Mouse (Mus musculus) MEL (cell line): ENCODE results near the gene Slc25a12. TPM values are rescaled to one million over a fixed set of nuclear protein-coding genes. Genes with fewer than 3 reads are reported as not detected.

Source experiments
- DNase-seq: peaks from one replicate; pipeline ENCODE4 v3.0.0; 2011; ENCODE audit warnings: low read depth, low spot score
- H3K27ac ChIP-seq: 2 replicates; pipeline ENCODE4 v1.5.1; 2012; ENCODE audit warnings: low read depth, mild to moderate bottlenecking, control low read depth, low read length, moderate library complexity; ENCODE audit not compliant: control insufficient read depth
- H3K27me3 ChIP-seq, 2 experiments: fragments of 150-350 bp in 1 of 2; sonication (generic) in 1 of 2; 2 replicates each; pipeline ENCODE4 v1.6.1; 2012; ENCODE audit warnings: low read length in 2 of 2, mild to moderate bottlenecking in 2 of 2, improper control_type of control experiment in 1 of 2, moderate library complexity in 1 of 2; ENCODE audit not compliant: insufficient read depth in 2 of 2, control insufficient read depth in 1 of 2
- H3K36me3 ChIP-seq, 2 experiments: 2 replicates each; pipeline ENCODE4 v1.6.1; 2012 to 2014; ENCODE audit warnings: low read length in 2 of 2, improper control_type of control experiment in 1 of 2, inconsistent platforms in 1 of 2, mild to moderate bottlenecking in 1 of 2; ENCODE audit not compliant: insufficient read depth in 2 of 2, control insufficient read depth in 1 of 2
- H3K4me1 ChIP-seq, 2 experiments: fragments of 150-350 bp in 1 of 2; sonication (generic) in 1 of 2; 2 replicates each; pipeline ENCODE4 v1.6.1; 2012; ENCODE audit warnings: low read length in 2 of 2, improper control_type of control experiment in 1 of 2, mild to moderate bottlenecking in 1 of 2; ENCODE audit not compliant: insufficient read depth in 2 of 2, control insufficient read depth in 1 of 2
- H3K4me3 ChIP-seq, 2 experiments: fragments of 150-350 bp in 1 of 2; sonication (generic) in 1 of 2; 2 replicates each; pipeline ENCODE4 v1.5.1; 2012; ENCODE audit warnings: low read depth in 2 of 2, low read length in 2 of 2, mild to moderate bottlenecking in 2 of 2, moderate library complexity in 2 of 2, control low read depth in 1 of 2, improper control_type of control experiment in 1 of 2; ENCODE audit not compliant: control insufficient read depth in 1 of 2, insufficient read depth in 1 of 2
- H3K79me2 ChIP-seq: 2 replicates; pipeline ENCODE4 v1.6.1; 2012; ENCODE audit warnings: mild to moderate bottlenecking, low read length, moderate library complexity; ENCODE audit not compliant: control insufficient read depth, poor library complexity, insufficient read depth
- H3K9ac ChIP-seq: 2 replicates; pipeline ENCODE4 v1.6.1; 2012; ENCODE audit warnings: low read depth, mild to moderate bottlenecking, control low read depth, low read length, moderate library complexity; ENCODE audit not compliant: control insufficient read depth, poor library complexity, severe bottlenecking
- H3K9me3 ChIP-seq: fragments of 150-350 bp; sonication (generic); replicated peaks from 2 replicates; pipeline ENCODE4 v1.6.1; 2012; ENCODE audit warnings: mild to moderate bottlenecking, low read length, improper control_type of control experiment, moderate library complexity; ENCODE audit not compliant: insufficient read depth
- BHLHE40 ChIP-seq: IDR thresholded peaks from 2 replicates; pipeline ENCODE4 v1.6.1; 2012; ENCODE audit warnings: low read depth, mild to moderate bottlenecking, inconsistent platforms, low read length, improper control_type of control experiment, borderline replicate concordance
- CHD2 ChIP-seq: IDR thresholded peaks from 2 replicates; pipeline ENCODE4 v1.6.1; 2011; ENCODE audit warnings: low read length, improper control_type of control experiment
- CTCF ChIP-seq, 3 experiments: IDR thresholded peaks in 2 of 3; conservative IDR thresholded peaks in 1 of 3; 2 replicates each; pipeline ENCODE4 v1.5.1; 2011 to 2012; ENCODE audit warnings: low read length in 3 of 3, low read depth in 2 of 3, mild to moderate bottlenecking in 2 of 3, improper control_type of control experiment in 1 of 3, inconsistent platforms in 1 of 3, mixed read lengths in 1 of 3, moderate library complexity in 1 of 3; ENCODE audit not compliant: control insufficient read depth in 1 of 3, insufficient read depth in 1 of 3, poor library complexity in 1 of 3, severe bottlenecking in 1 of 3
- E2F4 ChIP-seq: IDR thresholded peaks from 2 replicates; pipeline ENCODE4 v1.6.1; 2011; ENCODE audit warnings: low read depth, low read length, improper control_type of control experiment, borderline replicate concordance
- ETS1 ChIP-seq: IDR thresholded peaks from 2 replicates; pipeline ENCODE4 v1.6.1; 2012; ENCODE audit warnings: low read depth, mild to moderate bottlenecking, inconsistent platforms, low read length, improper control_type of control experiment, moderate library complexity
- GABPA ChIP-seq: IDR thresholded peaks from 2 replicates; pipeline ENCODE4 v1.6.1; 2012; ENCODE audit warnings: low read depth, mild to moderate bottlenecking, inconsistent platforms, low read length, improper control_type of control experiment, moderate library complexity
- GATA1 ChIP-seq: IDR thresholded peaks from 2 replicates; pipeline ENCODE4 v1.6.1; 2011; ENCODE audit warnings: low read depth, low read length, improper control_type of control experiment
- HCFC1 ChIP-seq: IDR thresholded peaks from 2 replicates; pipeline ENCODE4 v1.6.1; 2012; ENCODE audit warnings: low read depth, mild to moderate bottlenecking, inconsistent platforms, low read length, improper control_type of control experiment, moderate library complexity
- JUND ChIP-seq: IDR thresholded peaks from 2 replicates; pipeline ENCODE4 v1.6.1; 2011; ENCODE audit warnings: low read depth, mild to moderate bottlenecking, improper control_type of control experiment, low read length
- MAFK ChIP-seq: IDR thresholded peaks from 2 replicates; pipeline ENCODE4 v1.6.1; 2011; ENCODE audit warnings: low read depth, mild to moderate bottlenecking, low read length, improper control_type of control experiment, borderline replicate concordance
- MAX ChIP-seq: IDR thresholded peaks from 2 replicates; pipeline ENCODE4 v1.6.1; 2011; ENCODE audit warnings: low read length, improper control_type of control experiment
- MAZ ChIP-seq: IDR thresholded peaks from 2 replicates; pipeline ENCODE4 v1.6.1; 2012; ENCODE audit warnings: low read depth, mild to moderate bottlenecking, inconsistent platforms, low read length, improper control_type of control experiment
- MXI1 ChIP-seq: IDR thresholded peaks from 2 replicates; pipeline ENCODE4 v1.6.1; 2011; ENCODE audit warnings: mild to moderate bottlenecking, low read depth, low read length, improper control_type of control experiment
- MYB ChIP-seq: IDR thresholded peaks from 2 replicates; pipeline ENCODE4 v1.6.1; 2011; ENCODE audit warnings: mild to moderate bottlenecking, low read depth, low read length, improper control_type of control experiment
- MYC ChIP-seq: IDR thresholded peaks from 2 replicates; pipeline ENCODE4 v1.6.1; 2011; ENCODE audit warnings: low read depth, mild to moderate bottlenecking, low read length, improper control_type of control experiment, moderate library complexity
- POLR2A ChIP-seq, 2 experiments: IDR thresholded peaks; 2 replicates each; pipeline ENCODE4 v1.6.1; 2011 to 2012; ENCODE audit warnings: low read length in 2 of 2, mild to moderate bottlenecking in 2 of 2, control low read depth in 1 of 2, improper control_type of control experiment in 1 of 2, low read depth in 1 of 2, moderate library complexity in 1 of 2; ENCODE audit not compliant: control insufficient read depth in 1 of 2, insufficient read depth in 1 of 2, poor library complexity in 1 of 2
- POLR2AphosphoS2 ChIP-seq: IDR thresholded peaks from 2 replicates; pipeline ENCODE4 v1.6.1; 2011; ENCODE audit warnings: low read length, improper control_type of control experiment
- RAD21 ChIP-seq: IDR thresholded peaks from 2 replicates; pipeline ENCODE4 v1.6.1; 2011; ENCODE audit warnings: mild to moderate bottlenecking, low read depth, low read length, improper control_type of control experiment
- SMC3 ChIP-seq: IDR thresholded peaks from 2 replicates; pipeline ENCODE4 v1.6.1; 2011; ENCODE audit warnings: low read depth, low read length, improper control_type of control experiment
- TBP ChIP-seq: IDR thresholded peaks from 2 replicates; pipeline ENCODE4 v1.8.0; 2011; ENCODE audit warnings: low read depth, low read length, improper control_type of control experiment
- TCF12 ChIP-seq: IDR thresholded peaks from 2 replicates; pipeline ENCODE4 v1.6.1; 2014; ENCODE audit warnings: low read depth, mild to moderate bottlenecking, inconsistent platforms, low read length, improper control_type of control experiment, moderate library complexity
- UBTF ChIP-seq: IDR thresholded peaks from 2 replicates; pipeline ENCODE4 v1.6.1; 2012; ENCODE audit warnings: low read depth, mild to moderate bottlenecking, inconsistent platforms, low read length, improper control_type of control experiment, moderate library complexity, borderline replicate concordance; ENCODE audit not compliant: insufficient read depth
- USF2 ChIP-seq, 2 experiments: IDR thresholded peaks; 2 replicates each; pipeline ENCODE4 v1.6.1; 2011 to 2012; ENCODE audit warnings: improper control_type of control experiment in 2 of 2, low read length in 2 of 2, borderline replicate concordance in 1 of 2, inconsistent platforms in 1 of 2, low read depth in 1 of 2, mild to moderate bottlenecking in 1 of 2; ENCODE audit not compliant: insufficient read depth in 1 of 2
- ZC3H11A ChIP-seq: IDR thresholded peaks from 2 replicates; pipeline ENCODE4 v1.6.1; 2012; ENCODE audit warnings: low read depth, mild to moderate bottlenecking, inconsistent platforms, low read length, improper control_type of control experiment
- ZKSCAN1 ChIP-seq: IDR thresholded peaks from 2 replicates; pipeline ENCODE4 v1.6.1; 2012; ENCODE audit warnings: low read depth, mild to moderate bottlenecking, inconsistent platforms, low read length, improper control_type of control experiment, moderate library complexity
- polyA plus RNA-seq, 2 experiments: library from polyadenylated mRNA; stranded (reverse) in 1 of 2; unstranded in 1 of 2; fragments of >175 nt in 1 of 2; fragments of >200 nt in 1 of 2; gene quantifications; 2 replicates each; pipeline versions ENCODE4 v1.2.1 to v1.2.4; 2012; ENCODE audit warnings: low replicate concordance in 2 of 2, low read depth in 1 of 2; ENCODE audit not compliant: insufficient read length in 2 of 2, insufficient read depth in 1 of 2, missing spikeins in 1 of 2
- total RNA-seq: library from RNA; depleted of rRNA; stranded (reverse); fragments of 300-350 nt; gene quantifications from 2 replicates; pipeline ENCODE4 v1.2.3, GENCODE M21; 2012

The Slc25a12 gene
- total and polyA plus RNA-seq, 3 experiments, result 63.2 to 98.6 TPM; not detected in 1

DNA sequence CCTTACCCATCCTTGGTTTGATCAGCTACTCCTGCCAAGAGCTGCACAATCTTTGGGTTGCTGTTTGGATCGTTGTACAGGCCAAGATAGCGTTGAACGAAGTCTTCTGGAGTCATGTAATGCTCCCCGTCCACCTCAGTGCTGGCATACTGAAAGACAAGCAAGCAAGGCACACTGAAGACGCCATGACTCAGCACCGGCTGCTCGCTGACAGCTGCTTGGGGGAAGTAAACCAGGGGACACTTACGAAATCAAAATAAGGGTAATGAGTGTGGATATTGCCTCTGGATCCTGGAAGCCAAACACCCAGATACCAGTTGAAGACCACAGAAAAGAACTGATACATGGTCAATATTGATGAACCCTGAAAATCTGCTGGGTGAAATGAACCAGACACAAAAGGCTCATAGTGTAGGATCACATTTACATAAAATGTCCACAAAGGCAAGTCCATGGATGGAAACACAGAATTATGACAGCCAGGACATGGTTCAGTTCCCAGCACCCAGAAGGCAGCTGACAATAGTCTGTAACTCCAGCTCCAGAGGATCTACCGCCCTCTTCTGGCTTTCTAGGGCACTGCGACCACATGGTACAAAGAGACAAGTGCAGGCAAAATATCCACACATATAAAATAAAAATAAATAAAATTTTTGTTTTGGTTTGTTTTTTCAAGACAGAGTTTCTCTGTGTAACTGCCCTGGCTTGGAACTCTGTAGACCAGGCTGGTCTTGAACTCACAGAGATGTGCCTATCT lies 23.5 kb downstream of the Slc25a12 start:
- Histone ChIP-seq H3K36me3 (peaks cover 0 to 5% of the 10 kb centered on the region in 2 experiments; a peak in 2 of 4 replicates), H3K4me3 (no peak overlapping the region), H3K27ac (no peak overlapping the region), H3K9ac (no peak overlapping the region), H3K9me3 (no peaks in the 10 kb centered on the region), H3K27me3 (no peaks in the 10 kb centered on the region), H3K4me1 (peaks cover 0 to 2% of the 10 kb centered on the region in 2 experiments; a peak in 2 of 4 replicates), H3K79me2 (no peaks in the 10 kb centered on the region)
- TF ChIP-seq TCF12 (no peak), SMC3 (peak; percentile 19), CTCF (IDR thresholded peaks at IDR 0.05 in 2 of 3, conservative IDR thresholded peaks at IDR 0.05 in 1 of 3; ENCODE audit: control insufficient read depth in 1 of 3, insufficient read depth in 1 of 3, low read depth in 2 of 3, low read length in 3 of 3, poor library complexity in 1 of 3, severe bottlenecking in 1 of 3) (peak; percentile 40 to 45 (median 44)), RAD21 (peak; percentile 29)
- peak; percentile 44 for DNase-seq

DNA sequence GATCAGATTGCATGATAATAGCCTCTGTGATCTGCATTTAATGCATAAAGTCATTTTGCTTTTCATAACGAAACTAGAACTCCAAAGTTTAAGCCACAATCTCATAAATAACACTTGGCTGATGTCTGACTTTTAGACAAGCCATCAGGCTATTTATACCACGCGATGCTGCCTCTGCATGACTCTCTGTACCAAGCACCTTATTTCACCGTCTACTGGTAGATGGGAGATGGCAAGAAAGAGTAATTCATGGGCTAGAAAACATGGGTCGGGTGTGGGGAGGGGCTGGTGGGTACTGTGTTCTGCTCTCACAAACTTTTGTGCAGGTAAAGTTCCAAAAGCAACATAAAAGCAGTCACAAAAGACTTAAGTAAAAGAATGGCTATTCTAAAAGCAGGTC lies 27.4 kb downstream of the Slc25a12 start:
- Histone ChIP-seq H3K79me2 (peaks cover 5% of the 10 kb centered on the region), H3K9ac (no peak overlapping the region)

DNA sequence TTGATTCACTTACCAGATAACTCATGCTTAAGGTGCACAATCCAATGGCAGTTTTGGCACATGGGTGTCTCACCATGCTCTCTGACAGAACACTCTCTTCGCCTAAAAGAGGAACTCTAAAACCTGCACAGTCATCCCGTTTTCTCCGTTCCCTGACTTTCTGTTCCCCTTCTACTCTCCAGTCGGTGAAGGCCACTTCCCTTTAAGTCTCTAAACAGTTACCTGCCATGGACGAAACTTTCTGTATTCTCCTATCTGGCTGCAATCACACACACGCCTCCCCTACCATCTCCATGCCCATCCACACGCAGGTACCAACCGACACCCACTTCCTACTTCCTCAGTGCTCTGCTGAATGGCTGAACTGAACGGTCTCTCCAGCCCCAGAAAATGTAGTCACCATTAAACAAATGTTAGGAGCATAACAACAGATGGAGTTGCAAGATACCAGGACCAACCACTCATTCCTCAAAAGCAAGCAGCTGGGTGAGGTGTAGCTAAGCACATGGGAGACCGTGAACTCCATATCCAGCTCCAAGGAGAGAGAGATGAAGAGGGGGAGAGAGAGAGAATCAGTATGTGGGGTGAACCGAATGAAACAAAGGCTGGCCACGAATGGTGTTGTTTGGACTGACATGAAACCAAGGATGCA lies 29.3 kb downstream of the Slc25a12 start:
- H3K79me2 ChIP-seq, result peaks cover 5% of the 10 kb centered on the region
- DNase-seq, result peak; percentile 95
- H3K9me3 ChIP-seq, result no peaks in the 10 kb centered on the region
- peak overlapping the region; percentile 29 to 55 for H3K4me3 ChIP-seq
- no peaks in the 10 kb centered on the region for H3K27me3 ChIP-seq
- H3K27ac ChIP-seq, result peak overlapping the region; percentile 95
- H3K4me1 ChIP-seq, result peaks cover 15 to 22% of the 10 kb centered on the region in 2 experiments
- peak overlapping the region; percentile 68 for H3K9ac ChIP-seq
- peaks cover 0 to 29% of the 10 kb centered on the region in 2 experiments; a peak in 2 of 4 replicates for H3K36me3 ChIP-seq
- TF ChIP-seq UBTF (no peak), MYC (peak; percentile 99), GABPA (peak; percentile 86), POLR2A (IDR thresholded peaks at IDR 0.05; ENCODE audit: control insufficient read depth in 1 of 2, insufficient read depth in 1 of 2, low read depth in 1 of 2, low read length in 2 of 2, poor library complexity in 1 of 2) (peak in 1 of 2 experiments; percentile 69; a peak in 2 of 4 replicates), USF2 (IDR thresholded peaks at IDR 0.05; ENCODE audit: borderline replicate concordance in 1 of 2, insufficient read depth in 1 of 2, low read depth in 1 of 2, low read length in 2 of 2) (no peak), CTCF (IDR thresholded peaks at IDR 0.05 in 2 of 3, conservative IDR thresholded peaks at IDR 0.05 in 1 of 3; ENCODE audit: control insufficient read depth in 1 of 3, insufficient read depth in 1 of 3, low read depth in 2 of 3, low read length in 3 of 3, poor library complexity in 1 of 3, severe bottlenecking in 1 of 3) (no peak), ZC3H11A (no peak), ETS1 (peak; percentile 85), TBP (peak; percentile 60; the same call in 1 of the 2 replicates), MAFK (0 out of 2 replicates have a peak, but pooled peaks have one; percentile 65), CHD2 (no peak), MAX (peak; percentile 91), GATA1 (peak; percentile 59), RAD21 (no peak), TCF12 (no peak), MAZ (no peak), ZKSCAN1 (no peak), BHLHE40 (no peak), SMC3 (no peak)

More for the DNA sequence above, 27.4 kb downstream of the Slc25a12 start:
- no peak overlapping the region for H3K4me3 ChIP-seq
- no peaks in the 10 kb centered on the region for H3K9me3 ChIP-seq
- no peak overlapping the region for H3K27ac ChIP-seq
- H3K27me3 ChIP-seq, result no peaks in the 10 kb centered on the region
- H3K36me3 ChIP-seq, result peaks cover 0 to 29% of the 10 kb centered on the region in 2 experiments; a peak in 3 of 4 replicates
- DNase-seq, result no peak
- no peak for TF ChIP-seq MXI1
- TF ChIP-seq HCFC1, result no peak
- no peak for TF ChIP-seq JUND
- TF ChIP-seq MYC, result no peak
- TF ChIP-seq MYB, result no peak
- TF ChIP-seq E2F4, result no peak
- no peak for TF ChIP-seq POLR2AphosphoS2
- TF ChIP-seq ZC3H11A, result no peak
- peaks cover 15 to 22% of the 10 kb centered on the region in 2 experiments for H3K4me1 ChIP-seq
